Mouse (Mus musculus) Patski (cell line): Measurements from ENCODE around the gene Gm42417. TPM values are rescaled to one million over a fixed set of nuclear protein-coding genes. Genes with fewer than 3 reads are reported as not detected.

Experiments used
- ATAC-seq: fragments of 100-300 bp; one replicate; pipeline ENCODE4 v1.8.0; 2021
- CTCF ChIA-PET: fragments of 350-600 bp; sonication (Branson Sonifier 250); formaldehyde crosslinking; loops from one replicate; lab custom pipeline; 2022; ENCODE audit warnings: inconsistent platforms; lab: Charles Lee
- POLR2A ChIA-PET: fragments of 350-600 bp; sonication (Branson Sonifier 250); formaldehyde crosslinking; loops from one replicate; lab custom pipeline; 2022; ENCODE audit warnings: antibody characterized with exemption, inconsistent platforms; lab: Charles Lee
- DNase-seq: peaks from one replicate; pipeline ENCODE4 v3.0.0-alpha.2; 2011; ENCODE audit warnings: low read depth, low spot score
- H3K27me3 ChIP-seq: fragments of 371-371 bp; one replicate; pipeline ENCODE4 v1.5.1; 2021
- CTCF ChIP-seq: fragments of 100-300 bp; IDR thresholded peaks from one replicate; pipeline ENCODE4 v1.5.1; 2021
- in situ Hi-C: fragments of 300-500 bp; cut with MboI; formaldehyde crosslinking; loops from 3 replicates; pipeline ENCODE4 v1.11.1; 2018; ENCODE audit warnings: low pct_unique_long_range_greater_than_20kb, mixed read lengths
- polyA plus RNA-seq: library from polyadenylated mRNA; unstranded; gene quantifications from one replicate; pipeline ENCODE4 v1.2.3, GENCODE M21; 2021

Gm42417 gene
- polyA plus RNA-seq, 1 experiment from 2014 or later: 0.68 TPM

DNA sequence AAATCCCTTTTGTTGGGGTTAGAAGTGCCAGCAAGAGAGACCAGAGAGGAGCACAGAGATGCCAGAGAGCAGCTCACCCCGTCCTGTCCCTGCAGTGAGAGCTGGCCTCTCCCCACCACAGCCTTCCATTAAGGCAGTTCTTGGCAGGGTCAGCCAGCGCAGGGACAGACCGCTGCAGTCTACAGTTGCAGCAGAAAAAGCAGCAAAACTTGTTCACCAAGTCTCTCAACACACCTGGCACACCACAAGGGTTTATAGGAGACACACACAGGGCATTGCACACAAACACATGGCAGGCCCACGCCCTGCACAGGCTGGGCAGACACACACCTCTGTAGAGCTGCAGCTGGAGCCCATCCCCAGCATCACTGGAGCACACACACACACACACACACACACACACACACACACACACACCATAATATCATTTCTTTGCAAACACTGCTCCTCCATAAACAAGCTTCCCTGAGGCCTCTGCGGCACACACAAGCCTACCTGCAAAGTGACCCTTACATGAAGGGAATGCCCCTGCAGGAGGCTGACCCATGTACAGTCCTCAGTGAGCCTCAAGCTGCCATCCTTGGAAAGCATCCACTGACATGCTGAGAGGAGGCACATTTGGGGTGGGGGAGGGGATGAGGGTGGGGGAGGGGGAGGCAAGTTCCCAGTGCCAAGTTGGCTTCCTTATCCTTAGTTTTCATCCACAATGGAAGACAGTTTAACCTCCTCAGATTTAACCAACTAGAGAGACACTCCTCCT lies 35.1 kb upstream of the Gm42417 start:
- TF ChIP-seq CTCF: no peak
- ChIA-PET POLR2A (interaction anchor here (1.1 kb wide), 1 partner anchor 17 kb away, joined by 4 read pairs; no protein-coding TSS in a partner anchor), CTCF (no interaction called here)
- in situ Hi-C loops: no loop called here
- no peaks in the 10 kb centered on the region for H3K27me3 ChIP-seq
- ATAC-seq: no peak
- no peak for DNase-seq

- no peak for DNase-seq
- no peak for ATAC-seq
These were observed 34.3 kb upstream of the Gm42417 start for GRCm38 (mm10) chr1:36573524-36573923.

DNA sequence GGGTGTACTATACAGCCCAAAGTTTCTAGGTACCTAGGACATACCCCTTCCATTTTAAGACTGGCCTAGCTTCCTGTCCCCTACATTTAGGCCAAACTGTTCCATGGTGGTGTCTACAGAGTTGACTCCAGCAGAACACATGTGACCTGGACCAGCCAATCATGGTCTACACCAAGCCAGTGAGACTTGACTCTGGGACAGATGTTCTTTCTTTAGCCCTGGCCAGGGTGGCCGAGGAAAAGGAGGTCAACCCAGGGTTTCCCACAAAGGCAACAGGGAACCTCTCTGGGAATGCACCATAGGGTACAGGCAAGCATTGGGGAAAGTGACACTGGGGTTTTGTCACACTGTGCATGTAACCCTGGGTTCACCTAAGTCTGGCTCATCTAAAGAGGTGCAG lies 33.5 kb upstream of the Gm42417 start:
- H3K27me3 ChIP-seq: no peaks in the 10 kb centered on the region
- POLR2A ChIA-PET: no interaction called here
- ATAC-seq: no peak
- CTCF ChIA-PET: interaction anchor here (0.7 to 1.3 kb wide), 2 partner anchors 28 to 248 kb away, joined by 3 read pairs; no protein-coding TSS in a partner anchor
- no peak for TF ChIP-seq CTCF
- in situ Hi-C loops: no loop called here
- DNase-seq: no peak

More at GRCm38 (mm10) chr1:36573524-36573923, 34.3 kb upstream of the Gm42417 start:
- POLR2A ChIA-PET: no interaction called here
- CTCF ChIA-PET: no interaction called here
- in situ Hi-C loops: no loop called here
- TF ChIP-seq CTCF: no peak
- H3K27me3 ChIP-seq: no peaks in the 10 kb centered on the region

DNA sequence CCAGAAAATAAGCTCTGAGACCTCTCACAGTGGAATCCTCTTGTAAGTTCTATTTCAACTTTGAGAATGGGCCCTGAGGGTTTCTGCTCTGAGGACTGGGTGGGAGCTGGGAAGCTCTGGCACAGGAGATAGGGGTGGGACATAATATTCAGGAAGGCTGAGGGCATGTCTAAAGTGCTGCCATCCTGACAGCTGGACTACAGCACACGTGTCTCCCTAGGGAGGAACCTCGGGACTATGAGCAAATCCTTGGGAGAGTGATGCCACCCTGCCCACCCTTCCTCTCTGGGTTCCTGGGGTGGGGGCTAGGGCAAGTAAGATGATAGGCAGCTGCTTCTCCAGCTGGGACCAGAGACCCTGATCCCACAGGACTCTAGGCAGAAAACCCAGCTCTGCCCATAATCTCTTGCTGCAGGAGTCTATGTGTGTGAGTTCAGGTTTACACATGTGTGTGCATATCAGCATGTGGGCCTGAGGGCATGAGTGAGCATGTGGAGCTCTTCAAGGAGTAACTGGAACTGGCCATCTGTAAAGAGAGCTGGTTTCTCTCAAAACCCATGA lies 33.0 kb upstream of the Gm42417 start:
- DNase-seq (no peak), ATAC-seq (no peak)
- POLR2A ChIA-PET: no interaction called here

DNA sequence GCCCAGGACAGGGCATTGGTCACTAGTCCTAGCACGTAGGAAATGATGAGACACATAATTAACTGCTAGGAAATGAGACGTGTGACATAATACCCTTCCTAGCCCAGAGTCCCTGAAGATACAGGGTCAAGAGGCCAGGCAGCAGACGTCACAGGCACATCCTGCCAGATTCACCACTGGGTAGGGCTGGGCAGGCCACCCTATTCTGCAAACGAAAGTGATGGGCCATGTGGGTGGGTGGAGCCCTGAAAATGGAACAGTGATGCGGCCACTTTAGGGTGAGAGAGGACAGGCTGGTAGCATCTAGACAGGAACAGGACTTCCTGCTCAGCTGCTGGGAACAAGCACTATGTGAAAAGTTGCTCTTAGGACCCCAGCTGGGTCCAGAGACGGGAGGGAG lies 32.4 kb upstream of the Gm42417 start:
- in situ Hi-C loops: no loop called here
- DNase-seq (no peak), ATAC-seq (no peak)
- H3K27me3 ChIP-seq: no peaks in the 10 kb centered on the region
- CTCF ChIA-PET: interaction anchor here (1.3 kb wide), 1 partner anchor 247 kb away, joined by 3 read pairs; no protein-coding TSS in a partner anchor
- TF ChIP-seq CTCF: no peak
- POLR2A ChIA-PET: no interaction called here

More for the DNA sequence above, 33.0 kb upstream of the Gm42417 start:
- no peaks in the 10 kb centered on the region for H3K27me3 ChIP-seq
- no peak for TF ChIP-seq CTCF
- in situ Hi-C loops: no loop called here
- CTCF ChIA-PET: interaction anchor here (0.7 to 1.3 kb wide), 2 partner anchors 28 to 247 kb away, joined by 3 read pairs; no protein-coding TSS in a partner anchor

DNA sequence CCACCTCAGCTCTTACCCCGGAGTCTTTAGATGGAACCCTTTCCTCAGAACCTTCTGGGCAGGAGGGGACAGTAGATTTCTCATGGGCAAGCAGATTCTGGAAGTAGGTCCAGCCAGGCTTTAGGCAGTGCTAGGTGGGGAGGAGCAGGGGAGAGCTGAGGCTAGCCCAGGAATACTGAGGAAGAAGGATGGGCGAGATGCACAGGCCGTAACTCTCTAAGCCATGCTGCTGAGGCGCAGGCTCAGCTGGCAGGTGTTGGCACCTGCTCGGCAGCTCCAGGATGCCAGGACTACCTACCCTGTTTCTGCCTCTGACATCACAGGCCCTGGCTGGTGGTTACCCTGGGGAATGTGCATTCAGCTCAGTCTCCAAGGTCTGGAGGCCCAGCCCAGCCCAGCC lies 31.1 kb upstream of the Gm42417 start:
- ATAC-seq (no peak), DNase-seq (no peak)
- no peaks in the 10 kb centered on the region for H3K27me3 ChIP-seq
- CTCF ChIA-PET: interaction anchor here (1.4 to 1.5 kb wide), 2 partner anchors 13 to 69 kb away, joined by 3 read pairs; partner anchors contain the start of gene Sema4c
- POLR2A ChIA-PET: interaction anchor here (0.6 kb wide), 1 partner anchor 67 kb away, joined by 3 read pairs; no protein-coding TSS in a partner anchor
- in situ Hi-C loops: no loop called here
- no peak for TF ChIP-seq CTCF

- no peaks in the 10 kb centered on the region for H3K27me3 ChIP-seq
- in situ Hi-C loops: no loop called here
- ATAC-seq (no peak), DNase-seq (no peak)
- no peak for TF ChIP-seq CTCF
- ChIA-PET POLR2A (interaction anchor here (0.6 kb wide), 1 partner anchor 67 kb away, joined by 3 read pairs; no protein-coding TSS in a partner anchor), CTCF (interaction anchor here (1.4 to 1.7 kb wide), 3 partner anchors 12 to 68 kb away, joined by 3 to 4 read pairs (median 3); partner anchors contain the start of genes Ankrd39 and Sema4c)
These were observed 30.6 kb upstream of the Gm42417 start for GRCm38 (mm10) chr1:36569694-36570276.

DNA sequence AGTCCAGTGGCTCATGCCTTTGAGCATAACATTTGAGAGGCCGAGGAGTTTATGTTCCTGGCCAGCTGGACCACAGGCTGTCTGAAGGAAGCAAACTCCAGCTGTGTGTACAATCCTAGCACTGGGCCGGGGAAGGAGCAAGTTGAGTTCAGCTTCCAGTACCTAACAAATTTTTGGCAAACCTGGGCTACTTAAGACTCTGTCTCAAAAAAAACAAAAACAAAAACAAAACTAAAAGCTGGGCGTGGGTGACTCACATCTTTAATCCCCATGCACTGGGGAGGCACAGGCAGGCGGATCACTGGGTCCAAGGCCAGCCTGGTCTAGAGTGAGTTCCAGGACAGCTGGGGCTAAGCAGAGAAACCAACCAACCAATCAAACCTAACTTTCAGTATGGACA lies 29.5 kb upstream of the Gm42417 start:
- no peak for TF ChIP-seq CTCF
- POLR2A ChIA-PET: interaction anchor here (0.9 kb wide), 1 partner anchor 13 kb away, joined by 5 read pairs; no protein-coding TSS in a partner anchor
- CTCF ChIA-PET: interaction anchor here (0.9 to 1.7 kb wide), 3 partner anchors 12 to 140 kb away, joined by 3 to 5 read pairs (median 4); partner anchors contain the start of genes Ankrd39 and Sema4c
- ATAC-seq: no peak
- no peaks in the 10 kb centered on the region for H3K27me3 ChIP-seq
- in situ Hi-C loops: no loop called here
- no peak for DNase-seq

DNA sequence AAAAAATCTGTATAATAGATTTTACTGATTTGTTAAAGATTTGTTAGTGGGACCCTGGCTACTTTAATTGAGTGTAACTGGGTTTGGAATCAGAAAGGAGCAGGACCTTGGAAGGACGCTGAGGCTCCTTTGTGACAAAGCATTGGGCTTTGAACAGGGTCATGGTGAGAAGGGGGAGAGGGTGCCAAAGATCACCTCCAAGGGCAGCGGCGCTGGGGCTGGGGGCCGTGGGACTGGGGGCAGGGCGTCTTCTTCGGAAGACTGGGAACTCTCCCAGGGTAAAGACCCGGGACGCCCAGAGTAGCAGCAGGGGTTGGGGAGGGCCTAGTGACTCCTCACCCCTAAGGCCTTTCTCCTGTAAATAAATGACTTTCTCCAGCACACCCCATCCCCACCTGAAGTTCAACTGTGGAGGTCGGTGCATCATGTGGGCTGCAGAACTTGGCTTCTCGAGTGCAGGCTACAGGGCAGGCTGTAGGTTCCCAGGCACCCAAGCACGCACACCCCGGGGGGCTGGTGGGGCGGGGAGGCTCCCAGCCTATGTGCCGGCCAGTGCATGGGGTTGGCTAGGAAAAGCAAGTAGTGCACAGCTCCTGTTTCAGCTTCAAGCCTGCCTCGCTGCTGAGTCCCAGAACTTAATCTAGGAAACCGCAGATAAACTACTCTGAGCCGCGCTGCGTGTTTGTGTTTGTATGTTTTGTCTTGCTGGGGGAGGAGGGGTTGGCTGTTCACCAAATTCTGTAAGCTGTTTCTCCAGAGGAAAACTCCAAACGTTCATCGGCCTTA lies 28.8 kb upstream of the Gm42417 start:
- CTCF ChIA-PET: interaction anchor here (0.9 to 1.7 kb wide), 3 partner anchors 11 to 141 kb away, joined by 3 to 5 read pairs (median 4); partner anchors contain the start of genes Ankrd39 and Sema4c
- in situ Hi-C loops: no loop called here
- POLR2A ChIA-PET: no interaction called here
- H3K27me3 ChIP-seq: no peaks in the 10 kb centered on the region
- peak; percentile 36 for ATAC-seq
- no peak for TF ChIP-seq CTCF
- no peak for DNase-seq
